Mouse (Mus musculus) cerebellum, postnatal 25 days (tissue): ENCODE results near the gene Med12l.
"Not testable (repeated sequence)": the region's sequence is repeated elsewhere in the genome, so short reads cannot be mapped to it uniquely, and the experiment has no call there.

Experiments
- DNase-seq, 2 experiments: peaks; one replicate each; pipeline ENCODE4 v3.0.0; 2021; ENCODE audit warnings: mixed read lengths in 2 of 2

Med12l gene

DNA sequence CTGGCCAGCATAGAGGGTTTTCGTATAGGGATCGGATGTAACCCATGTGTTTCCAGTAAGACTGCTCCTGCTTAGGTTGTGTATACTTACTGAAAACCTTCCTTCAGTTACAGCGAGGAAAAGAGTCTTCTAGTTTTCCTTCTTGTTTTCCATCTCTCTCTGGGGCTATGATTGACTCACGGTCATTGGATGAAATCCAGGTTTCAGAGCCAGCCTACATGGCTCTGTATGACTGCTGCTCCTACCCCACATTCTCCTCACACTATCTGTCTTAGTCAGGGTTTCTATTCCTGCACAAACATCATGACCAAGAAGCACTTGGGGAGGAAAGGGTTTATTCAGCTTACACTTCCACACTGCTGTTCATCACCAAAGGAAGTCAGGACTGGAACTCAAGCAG, 135.3 kb downstream of the Med12l start:
- not testable (repeated sequence) for DNase-seq

DNA sequence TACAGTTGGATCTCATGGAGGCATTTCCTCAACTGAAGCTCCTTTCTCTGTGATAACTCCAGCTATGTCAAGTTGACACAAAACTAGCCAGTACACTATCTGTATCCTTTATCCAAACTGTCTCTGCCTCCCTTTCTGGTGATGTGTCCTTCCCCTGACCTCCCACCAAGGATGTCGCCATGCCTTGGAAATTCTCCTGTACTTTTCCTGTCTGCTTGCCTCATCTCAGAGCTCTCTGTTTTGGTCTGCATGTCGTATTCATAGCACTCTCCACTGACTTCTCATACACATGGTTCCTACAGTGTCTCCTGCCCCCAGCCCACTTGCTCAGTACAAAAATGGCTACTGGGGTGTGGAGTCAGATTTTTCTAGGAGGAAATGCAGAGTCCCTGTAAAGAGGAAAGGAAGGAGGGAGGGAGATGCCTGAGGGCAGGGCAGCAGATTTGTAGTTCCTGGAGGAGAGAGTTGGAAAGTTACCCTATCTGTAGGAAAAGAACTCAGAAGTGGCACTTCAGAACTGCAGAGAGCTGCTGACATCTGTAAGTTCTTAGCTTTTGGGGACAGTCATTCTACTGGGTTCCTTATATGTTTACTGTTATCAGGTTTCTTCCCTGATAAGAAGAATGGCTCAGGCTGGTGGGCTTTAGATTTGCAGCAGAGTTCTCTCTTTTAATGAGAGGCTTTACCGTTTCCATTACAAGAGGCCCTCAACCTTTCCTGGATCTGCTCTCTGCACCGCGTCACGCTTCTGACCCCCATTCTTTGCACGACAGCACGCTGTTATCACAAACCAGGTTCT, 136.1 kb downstream of the Med12l start:
- DNase-seq = no peak

DNA sequence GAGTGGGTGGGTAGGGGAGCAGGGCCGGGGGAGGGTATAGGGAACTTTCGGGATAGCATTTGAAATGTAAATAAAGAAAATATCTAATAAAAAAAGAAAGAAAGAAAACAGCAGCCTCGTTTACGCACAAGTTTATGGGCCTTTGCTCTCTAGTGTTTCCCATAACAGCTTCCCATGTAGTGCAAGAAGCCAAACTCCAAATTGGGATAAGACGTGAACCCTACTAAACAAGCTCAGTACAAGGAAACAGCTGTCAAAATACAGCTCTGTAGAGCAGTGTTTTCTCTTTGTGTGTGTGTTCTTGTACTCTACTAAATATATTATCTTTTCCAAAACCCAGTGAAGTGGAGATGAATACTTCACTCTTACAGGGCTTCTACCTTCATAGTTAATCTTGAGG, 139.6 kb downstream of the Med12l start:
- DNase-seq = no peak

DNA sequence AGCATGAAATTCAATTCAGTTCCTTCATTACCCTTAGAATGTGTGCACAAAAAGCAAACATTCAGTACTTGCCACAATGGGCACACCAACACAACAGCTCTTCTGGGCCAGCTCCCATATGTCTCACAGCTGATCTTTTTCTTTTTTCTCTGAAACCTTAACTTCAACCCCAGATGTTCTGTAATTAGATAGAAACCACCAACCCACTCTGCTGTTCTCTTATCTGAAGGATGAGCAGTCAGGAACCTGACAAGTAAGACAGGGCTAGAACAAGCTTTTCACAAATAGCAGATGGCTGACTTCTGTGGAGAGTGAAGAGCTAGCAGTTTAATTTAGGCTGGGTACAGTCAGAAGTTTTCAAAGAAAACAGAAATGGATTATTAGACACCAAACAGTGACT, 144.0 kb downstream of the Med12l start:
- DNase-seq = no peak

DNA sequence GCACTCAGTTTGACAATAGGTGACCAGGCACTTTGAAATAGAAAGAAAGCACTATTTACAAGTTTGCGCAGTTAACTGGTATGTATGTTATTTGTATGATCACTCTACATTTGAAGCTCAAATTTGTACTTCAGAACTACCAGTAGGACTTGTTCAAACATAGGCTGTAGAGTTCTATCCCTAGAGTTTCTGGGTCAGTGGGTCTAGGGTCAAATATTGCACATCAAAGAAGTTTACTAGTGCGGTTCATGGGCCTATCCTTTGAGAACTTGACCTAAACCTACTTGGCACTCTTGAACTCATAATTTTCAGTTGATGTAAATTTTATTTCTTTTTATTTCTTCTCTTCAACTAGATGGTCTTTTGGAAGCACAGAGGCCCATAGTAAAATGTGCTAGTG, 145.0 kb downstream of the Med12l start:
- DNase-seq = no peak

DNA sequence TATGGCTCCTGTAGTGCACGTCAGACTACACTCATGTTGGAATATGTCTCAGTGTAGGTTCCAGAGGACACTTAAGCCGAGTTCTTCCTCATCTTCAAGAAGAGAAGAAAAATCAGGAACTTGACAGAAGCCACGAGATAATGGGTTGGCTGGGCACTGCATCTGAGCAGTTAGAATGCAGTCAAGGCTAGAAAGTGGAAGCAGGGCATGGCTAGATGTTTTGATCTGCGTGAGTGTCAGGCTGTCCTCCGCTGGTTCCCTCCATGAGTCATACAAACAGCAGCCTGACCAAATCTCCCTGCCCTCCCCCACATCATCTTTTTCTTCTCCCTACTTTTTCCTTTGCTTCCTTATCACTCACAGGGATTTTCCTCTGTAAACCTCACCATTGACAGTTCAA, 147.8 kb downstream of the Med12l start, which contains the start of gene P2ry14:
Gene P2ry14 (minus strand): TSS at position 195 of the 400 bp plus-strand sequence.
- no peak for DNase-seq

DNA sequence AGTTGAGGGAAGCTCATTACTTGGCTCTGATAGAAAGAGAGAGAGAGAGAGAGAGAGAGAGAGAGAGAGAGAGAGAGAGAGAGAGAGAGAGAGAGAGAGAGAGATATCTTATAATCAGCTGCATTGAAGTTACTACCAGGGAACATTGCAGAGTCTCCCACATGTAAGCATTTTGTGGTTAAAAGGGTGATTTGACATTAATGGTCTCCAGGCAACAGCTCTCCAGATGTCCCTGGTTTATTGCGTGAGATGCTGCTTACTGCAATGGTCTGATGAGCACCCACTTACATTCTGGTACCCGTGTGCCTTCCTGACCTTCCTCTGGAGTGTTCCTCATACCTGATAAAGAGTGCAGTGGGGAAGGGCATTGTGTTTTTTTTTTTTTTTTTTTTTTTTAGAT, 149.3 kb downstream of the Med12l start:
- DNase-seq = no peak

DNA sequence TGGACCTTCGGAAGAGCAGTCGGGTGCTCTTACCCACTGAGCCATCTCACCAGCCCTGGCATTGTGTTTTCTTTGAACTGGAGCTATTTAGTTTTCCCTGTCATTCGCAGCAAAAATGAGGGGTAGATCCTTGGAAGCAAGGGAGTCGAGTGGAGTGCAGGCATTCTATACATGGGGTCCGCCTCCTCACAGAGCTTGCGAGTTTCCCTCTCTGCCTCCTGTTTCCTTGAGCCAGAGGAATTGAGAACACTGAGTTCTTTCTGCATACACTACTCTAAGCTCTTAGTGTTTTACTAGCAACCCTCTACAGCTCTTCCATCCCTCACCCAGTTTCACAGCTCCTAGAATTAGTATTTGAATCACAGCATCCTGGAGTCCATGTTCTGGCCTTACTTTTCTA, 149.8 kb downstream of the Med12l start:
- no peak for DNase-seq

DNA sequence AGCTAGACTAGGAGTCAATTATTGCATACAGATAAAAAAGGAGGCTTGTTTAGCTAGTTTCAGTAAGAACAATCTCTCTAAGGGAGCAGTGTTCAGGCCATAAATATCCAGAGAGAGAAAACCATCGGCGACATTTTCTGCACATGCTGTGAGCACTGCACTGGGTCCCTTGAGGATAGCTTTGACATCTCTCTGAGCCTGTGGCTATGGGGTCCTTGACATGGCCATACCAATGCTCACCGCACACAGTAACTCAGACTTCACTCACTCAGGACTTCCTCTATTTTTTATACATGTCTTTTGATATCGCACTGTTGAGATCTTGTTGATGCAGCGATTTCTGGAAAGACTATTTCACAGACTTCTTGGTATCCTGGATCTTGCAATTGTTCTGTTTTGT, 151.4 kb downstream of the Med12l start:
- no peak for DNase-seq

DNA sequence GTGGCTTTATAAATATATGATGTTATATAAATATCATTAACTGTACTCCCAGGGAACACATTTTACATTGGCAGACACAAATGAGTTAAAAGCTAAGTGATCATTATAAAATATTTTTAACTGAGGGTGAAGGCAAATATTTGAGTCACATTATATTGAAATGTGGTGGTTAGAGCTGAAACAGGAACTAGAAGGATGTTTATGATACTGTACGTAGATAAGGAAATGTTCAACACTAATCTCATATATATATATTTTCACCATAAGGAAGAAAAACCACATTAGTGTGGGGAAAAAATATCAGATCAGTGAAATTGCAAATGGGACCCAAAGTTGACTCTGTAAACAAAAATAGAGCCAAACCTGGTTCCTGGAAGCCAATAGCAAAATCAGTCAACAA, 154.8 kb downstream of the Med12l start:
- no peak for DNase-seq

DNA sequence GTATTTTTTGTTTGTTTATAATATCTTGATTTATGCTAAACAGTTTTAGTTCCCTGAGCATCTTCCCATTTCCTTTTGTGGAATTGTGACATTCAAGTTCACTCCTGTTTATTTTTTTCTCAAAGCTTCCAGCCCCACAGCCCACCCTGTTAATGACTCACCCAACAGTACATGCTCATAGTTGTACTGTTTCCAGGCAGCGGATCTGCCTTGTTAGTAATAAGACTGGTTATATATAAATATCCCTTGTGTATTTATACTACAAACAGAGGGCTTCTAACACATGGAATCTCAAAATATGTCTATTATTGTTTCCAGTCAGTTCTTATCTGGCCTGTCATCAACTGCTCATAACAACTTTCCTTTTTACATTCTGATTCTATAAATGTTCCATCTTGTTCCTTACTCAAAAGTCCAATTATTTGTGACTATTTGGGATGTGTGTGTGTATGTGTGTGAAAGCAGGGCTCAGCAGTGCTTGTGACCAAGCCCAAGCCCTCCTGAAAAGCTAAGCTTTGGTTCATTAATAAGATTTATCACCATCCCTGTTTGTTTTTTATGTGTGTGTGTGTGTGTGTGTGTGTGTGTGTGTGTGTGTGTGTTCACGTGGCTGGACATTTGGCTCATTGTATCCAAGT, 161.9 kb downstream of the Med12l start:
- DNase-seq = no peak

DNA sequence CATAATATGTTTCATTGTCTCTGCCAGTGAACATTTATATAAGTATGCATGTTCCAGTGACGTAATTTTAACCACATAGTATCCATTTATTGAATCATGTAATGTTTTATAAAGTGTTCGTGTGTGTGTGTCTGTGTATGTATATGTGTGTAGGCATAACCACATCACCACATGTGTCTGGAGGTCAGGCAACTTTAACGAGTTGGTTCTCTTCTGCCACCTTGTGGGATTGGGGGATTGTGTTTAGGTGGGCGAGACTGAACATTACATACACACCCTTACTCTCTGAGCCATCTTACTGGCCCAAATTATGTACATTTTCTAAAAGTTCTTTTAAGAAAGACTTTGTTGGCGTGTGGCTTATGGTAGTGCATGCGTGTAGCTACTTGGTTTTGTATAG, 162.9 kb downstream of the Med12l start:
- DNase-seq = no peak

DNA sequence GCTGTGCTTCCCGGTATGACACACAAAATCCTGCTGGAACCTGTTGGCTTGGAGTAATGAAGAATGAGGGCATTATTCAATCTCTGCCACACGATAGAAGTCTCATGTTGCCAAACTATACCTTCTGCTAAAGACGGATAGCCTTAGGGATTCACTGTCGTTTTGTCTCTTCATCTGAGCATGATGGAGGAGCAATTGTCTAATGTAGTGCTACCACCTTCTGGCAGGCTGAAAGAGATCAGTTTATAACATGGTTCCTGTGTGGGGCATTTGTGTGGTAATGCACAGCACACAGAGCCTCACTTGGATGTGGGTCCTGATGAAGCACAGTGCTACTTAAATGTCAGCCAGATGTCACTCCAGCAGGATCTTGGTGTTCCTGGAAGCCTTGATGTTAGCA, 163.6 kb downstream of the Med12l start:
- no peak for DNase-seq

DNA sequence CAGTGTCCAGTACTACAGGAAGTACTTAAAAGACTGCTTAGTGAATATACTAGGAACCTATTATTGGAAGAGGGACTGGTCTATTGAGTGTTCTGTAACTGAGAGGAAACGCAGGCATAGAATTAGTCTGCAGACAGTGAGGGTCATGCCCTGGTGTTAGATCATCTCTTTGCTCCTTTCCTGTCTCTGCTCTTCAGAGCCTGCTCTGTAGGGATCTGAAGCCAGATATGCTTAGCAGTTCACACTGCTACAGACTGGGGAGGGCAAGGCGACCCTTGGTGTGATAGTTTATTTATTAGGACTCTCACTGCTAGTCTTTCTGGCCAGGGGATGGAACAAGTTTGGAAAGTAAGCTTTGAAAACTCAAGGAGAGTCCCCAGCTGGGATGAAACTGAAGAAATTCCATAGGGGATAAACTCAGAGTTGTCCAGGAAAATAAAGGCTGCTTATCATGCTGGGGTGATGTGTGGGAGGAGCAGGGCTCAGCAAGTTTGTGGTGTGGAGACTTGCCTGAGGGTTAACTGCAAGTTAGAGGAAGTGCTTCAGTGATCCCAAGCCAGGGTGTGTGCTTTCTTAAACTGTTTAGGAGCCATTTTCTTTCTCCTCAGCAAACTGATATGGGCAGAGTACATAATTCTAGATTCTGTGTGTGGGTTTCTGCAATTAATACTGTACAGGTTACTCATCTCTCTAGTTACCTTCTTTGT, 164.4 kb downstream of the Med12l start:
- DNase-seq = no peak

DNA sequence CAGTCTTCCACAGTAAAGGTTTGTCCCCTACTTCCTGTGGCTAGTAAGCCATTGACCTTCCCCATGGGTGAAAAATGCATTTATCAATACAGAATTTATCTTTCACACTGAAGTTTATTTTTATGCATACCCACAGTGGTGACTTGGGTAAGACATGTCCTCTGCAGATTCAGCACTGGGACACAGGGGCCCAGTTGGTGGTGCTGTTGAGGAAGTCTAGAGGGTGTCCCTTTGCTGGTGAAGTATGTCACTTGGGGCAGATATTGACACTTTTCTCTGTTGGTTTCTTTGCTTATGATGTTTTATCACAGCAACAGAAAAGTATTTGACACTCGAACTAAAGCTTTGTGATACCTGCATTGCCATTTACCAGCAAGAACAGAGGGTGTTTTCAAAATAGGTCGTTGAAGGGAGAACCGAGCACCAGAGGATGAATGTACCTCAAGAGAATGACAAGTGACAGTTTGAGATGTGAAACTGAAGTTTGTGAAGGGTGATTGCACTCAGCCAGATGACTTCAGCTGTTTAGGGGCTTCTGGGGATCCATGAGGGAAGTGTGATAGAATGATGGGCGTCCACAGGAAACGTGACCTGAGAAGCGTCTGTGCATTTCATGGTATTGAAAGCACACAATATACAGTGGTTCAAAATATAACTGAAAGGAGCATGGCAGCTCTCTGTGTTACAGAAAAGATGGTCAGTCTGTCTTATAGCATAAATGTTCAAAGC, 169.0 kb downstream of the Med12l start:
- no peak for DNase-seq

DNA sequence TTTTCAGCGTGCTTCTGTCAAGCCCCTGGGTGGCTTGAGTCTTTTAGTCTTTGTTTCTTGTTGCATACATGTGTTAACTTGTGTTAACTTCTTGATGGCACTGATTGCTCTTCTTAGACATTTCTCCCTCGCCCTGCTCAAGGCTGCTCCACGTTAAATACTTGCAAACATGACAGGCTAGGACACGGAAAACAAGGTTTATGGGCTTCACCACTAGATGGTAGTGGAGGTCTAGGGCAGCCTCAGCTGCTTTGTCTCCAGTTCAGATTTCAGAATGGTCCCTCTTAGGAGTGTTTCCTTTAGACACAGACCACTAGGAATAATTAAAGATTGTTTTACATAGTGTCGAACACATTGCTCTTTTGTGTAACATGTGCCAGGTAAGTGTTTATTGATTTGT, 169.6 kb downstream of the Med12l start:
- peak; percentile 68 to 80 for DNase-seq

DNA sequence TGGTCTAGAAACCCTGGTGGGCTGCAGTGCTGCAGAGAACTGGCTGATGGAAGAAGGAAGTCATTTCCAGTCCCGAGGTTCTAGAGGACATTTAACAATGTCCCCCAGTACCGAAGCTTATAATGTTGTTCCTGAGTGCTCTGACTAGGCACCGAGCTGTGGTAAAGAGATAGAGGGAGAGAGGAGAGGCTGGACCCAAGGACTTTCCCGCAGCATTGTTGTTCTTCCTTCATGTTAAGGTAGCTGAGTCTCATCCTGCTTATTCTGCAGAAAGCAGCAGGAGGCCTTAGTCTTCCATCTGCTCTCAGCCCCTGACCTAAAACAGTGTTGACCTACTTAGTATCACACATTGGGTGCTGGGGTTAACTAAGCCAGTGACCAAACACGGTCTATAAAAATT, 171.2 kb downstream of the Med12l start:
- peak; percentile 80 to 83 for DNase-seq

DNA sequence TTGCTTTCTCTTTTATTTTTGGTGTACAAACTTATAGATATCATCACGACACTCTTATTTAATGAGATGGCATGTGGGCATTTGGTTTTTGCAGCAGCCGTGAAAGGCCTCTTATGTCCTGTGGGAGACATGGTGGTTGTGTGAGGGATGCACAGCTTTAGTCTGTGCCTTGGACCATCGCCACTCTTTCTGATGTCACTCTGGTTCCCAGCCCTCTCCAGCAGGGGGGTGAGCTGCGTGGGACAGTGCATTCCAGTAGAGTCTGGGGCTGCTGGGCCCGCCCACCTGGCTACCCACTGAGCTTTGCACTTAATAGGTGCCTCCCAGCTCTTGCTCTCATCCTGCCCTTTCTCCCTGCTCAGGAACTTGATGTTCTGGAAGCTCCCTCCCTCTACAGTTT, 175.5 kb downstream of the Med12l start:
- peak in 1 of 2 experiments; percentile 52 for DNase-seq

DNA sequence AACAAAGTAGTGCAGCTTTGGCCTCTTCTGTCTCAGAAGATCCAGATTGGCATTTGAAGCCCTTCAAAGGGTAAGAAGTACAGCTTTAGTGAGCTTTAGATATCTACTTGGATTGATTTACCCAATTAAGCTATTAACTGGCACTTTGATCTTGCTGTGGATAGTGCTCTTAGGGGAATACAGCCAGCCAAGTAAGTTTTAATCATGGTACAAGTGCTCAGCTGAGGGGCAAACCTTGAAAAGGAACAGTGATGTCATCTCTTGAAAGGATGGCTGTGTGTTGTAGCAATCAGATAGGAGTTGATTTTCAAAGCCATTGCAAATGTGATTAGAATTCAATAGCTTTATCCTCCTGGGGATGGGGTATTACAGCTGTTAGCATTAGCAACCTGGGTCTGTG, 176.5 kb downstream of the Med12l start:
- no peak for DNase-seq

DNA sequence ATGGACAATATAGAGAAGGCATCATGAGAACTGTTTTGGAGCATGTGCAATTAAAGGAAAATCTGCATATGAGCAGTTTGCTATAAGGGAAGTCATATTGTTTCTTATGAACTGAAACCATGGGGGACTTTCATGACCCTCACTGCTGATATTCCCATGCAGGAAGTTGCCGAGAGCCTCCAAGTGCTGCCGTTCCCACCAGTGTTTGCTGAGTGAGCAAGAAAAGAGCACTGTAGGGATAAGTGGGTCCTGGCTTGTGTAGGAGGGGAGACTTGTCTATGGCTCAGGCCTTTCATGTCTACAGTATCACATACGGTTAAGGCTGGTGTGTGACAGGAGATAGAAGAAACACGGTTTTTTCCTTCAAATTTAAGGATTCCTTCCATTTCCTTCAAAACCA, 180.0 kb downstream of the Med12l start:
- DNase-seq = no peak

DNA sequence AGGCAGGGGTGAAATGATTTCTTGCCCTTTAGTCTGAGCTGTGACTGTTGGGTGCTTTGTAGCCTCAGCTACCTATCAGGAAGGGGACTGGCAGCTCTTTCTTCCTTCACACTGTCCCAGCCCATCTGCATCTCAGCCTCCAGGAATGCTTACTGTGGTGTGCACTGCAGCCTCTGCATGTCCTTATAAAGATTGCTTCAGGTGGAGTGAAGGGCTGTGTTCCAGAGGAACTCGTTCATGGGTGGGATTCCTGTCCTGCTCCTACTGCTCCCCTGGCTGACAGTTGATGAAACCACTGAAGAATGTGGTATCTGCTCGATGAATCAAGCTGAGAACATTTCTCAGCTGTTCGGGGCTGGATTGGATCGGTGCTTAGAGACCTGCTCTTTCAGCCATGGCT, 181.7 kb downstream of the Med12l start:
- DNase-seq = no peak

DNA sequence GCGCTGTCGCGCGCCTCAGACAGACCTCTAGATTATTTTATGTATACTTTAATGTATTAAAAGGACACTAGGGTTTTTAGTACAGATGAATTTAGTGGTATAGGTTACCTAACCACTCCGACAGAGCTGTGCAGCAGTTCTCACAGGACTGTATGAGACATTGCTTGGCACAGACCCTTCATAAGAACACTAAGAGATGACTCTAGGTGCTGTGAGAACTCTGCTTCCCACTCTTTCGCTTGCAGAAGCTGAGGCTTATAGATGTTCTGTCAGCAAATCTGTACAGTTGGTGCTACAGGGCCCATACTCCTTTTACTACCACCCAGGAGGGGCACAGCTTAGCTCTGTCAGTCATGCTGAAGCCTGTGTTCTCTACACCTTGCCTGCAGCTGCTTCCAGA, 186.0 kb downstream of the Med12l start:
- no peak for DNase-seq

DNA sequence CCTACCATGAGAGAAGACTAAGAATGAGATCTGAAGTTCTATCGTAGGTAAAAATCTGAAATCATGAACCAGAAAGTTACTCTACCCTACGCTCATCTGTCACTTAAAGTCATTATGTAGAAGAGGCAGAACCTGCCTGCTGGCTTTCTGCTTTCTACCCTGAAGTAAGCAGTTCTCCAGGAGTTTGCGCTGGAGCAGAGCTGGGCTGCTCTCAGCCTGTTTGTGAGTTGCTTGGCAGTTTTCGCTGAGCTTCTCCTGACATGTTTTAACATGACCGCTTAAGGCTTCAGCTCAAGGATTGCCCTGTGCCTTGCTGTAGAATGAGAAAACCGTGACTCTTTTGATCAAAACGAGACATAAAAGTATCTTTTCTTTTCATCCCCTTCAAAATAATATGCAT, 188.5 kb downstream of the Med12l start:
- no peak for DNase-seq
